Mouse (Mus musculus): Measurements from ENCODE around the gene Krt75.
"Not testable (repeated sequence)": the region's sequence is repeated elsewhere in the genome, so short reads cannot be mapped to it uniquely, and the experiment has no call there.

Gene Krt75

GRCm38 (mm10) chr15:101573796-101574345, at the start of gene Krt75:
Gene Krt75, minus strand, starts transcription at chr15:101573904.
- no peak for DNase-seq

DNA sequence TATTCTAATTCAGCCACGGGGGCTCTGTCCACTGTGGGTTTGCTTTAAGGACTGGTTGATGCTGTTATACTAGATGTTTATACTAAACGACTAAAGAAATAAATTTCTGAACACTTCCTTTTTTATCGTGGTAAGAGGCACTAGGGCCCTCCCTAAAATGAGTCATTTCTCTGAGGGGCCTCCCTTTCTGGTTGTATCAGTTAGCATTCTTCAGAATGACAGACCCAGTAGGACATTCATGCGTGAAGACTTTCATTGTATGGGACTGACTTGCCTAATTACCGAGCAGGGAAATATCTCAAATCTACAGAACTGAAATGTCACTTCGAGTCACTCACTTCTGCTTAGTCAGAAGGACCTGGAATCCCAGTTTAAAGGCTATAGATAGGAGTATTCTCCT, 25.4 kb upstream of the Krt75 start:
- no peak for DNase-seq

DNA sequence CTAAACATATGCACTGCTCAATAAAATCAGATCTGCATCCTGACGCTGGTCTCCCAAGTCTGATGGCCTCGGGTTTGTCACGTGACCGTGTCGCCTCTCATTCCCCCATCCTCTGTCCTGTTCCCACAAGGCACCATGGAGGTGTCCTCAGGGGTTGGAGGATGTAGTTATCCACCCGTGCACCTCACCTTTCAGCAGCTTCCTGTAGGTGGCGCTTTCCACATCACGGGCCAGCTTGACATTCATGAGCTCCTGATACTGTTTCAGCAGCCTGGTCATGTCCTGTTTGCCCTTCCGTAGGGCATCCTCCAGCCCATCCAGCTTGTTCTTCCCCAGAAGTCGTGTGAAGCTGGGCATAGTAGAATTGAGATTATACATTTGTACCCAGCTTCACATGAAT, 14.5 kb upstream of the Krt75 start:
- no peak for DNase-seq

GRCm38 (mm10) chr15:101584456-101584855, 10.8 kb upstream of the Krt75 start:
- no peak for DNase-seq

GRCm38 (mm10) chr15:101583211-101583965, 9.7 kb upstream of the Krt75 start:
- DNase-seq = no peak

DNA sequence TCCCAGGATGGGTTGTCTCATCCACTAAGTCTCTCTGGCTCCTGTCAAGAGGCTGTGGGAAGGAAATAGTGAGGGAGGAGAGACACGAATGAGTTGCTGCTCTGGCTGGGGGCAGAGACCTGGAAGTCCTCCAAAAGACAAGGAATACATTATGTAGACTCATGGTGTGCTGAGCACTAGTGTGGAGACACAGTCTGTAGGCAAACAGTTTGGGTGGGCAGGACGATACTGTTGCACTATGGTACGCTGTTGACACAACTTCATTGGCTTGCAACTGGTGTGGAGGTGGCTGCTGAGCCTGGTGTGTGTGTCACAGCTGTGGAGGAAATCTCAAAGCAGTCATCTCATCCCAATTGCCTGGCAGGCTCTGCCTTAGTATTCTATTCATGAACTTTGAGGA, 8.0 kb upstream of the Krt75 start:
- DNase-seq = no peak

DNA sequence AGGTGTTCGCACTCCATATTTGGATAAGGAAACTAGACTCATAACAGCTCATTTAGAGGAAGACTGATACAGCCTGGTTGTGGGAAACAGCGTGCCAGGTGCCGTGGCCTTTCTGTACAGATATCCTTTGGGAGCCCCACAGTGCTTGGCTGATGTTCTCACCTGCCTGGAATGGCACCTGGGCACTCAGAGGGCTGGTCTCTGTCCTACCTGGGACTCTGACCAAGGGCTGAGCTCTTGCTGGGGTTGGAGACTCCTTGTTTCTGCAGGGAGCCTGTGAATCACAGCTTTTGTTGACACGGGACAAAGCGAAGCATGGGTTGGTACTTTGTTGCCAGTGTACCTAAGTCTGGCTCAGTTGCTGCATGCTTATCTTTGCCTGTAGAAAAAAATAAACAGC, 1.8 kb upstream of the Krt75 start:
- no peak for DNase-seq

DNA sequence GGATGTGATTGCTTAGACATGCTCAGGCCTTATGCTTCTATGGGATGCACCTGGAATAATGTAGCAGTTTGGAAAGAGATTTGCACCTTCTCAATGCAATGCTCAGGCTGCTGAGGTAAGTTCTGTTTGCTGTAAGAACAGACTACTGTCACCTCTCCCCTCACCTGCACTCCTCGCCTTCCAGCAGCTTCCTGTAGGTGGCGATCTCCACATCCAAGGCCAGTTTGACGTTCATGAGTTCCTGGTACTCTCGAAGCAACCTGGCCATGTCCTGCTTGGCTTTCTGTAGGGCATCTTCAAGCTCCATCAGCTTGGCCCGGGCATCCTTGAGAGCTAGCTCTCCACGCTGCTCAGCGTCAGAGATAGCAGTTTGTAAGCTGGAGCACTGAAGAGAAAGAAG, 5.9 kb downstream of the Krt75 start:
- no peak for DNase-seq

GRCm38 (mm10) chr15:101562850-101563249, 10.9 kb downstream of the Krt75 start, which contains the start of gene Krt90:
Gene Krt90, minus strand, starts transcription at chr15:101562950.
- no peak for DNase-seq

GRCm38 (mm10) chr15:101558034-101558646, 15.6 kb downstream of the Krt75 start:
- DNase-seq = no peak

DNA sequence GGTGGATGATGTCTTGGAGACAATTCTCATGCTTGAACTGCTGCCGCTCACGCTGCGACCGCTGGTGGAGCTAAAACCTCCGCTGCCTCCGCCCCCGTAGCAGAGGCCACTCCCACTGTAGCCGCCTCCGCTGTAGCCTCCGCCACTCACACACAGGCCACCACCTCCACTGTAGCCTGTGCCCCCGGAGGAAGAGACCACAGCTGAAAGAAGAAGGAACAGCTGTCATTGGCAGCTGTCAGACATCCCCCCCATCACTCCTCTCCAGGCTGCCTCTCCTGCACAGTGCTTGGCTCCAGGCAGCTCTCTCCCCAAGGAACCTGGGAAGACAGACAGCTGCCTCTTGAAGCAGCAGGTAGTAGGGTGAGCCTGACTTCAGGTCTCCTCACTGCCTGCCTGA, 20.5 kb downstream of the Krt75 start:
- DNase-seq = no peak

GRCm38 (mm10) chr15:101552188-101552587, 21.5 kb downstream of the Krt75 start:
- no peak for DNase-seq

DNA sequence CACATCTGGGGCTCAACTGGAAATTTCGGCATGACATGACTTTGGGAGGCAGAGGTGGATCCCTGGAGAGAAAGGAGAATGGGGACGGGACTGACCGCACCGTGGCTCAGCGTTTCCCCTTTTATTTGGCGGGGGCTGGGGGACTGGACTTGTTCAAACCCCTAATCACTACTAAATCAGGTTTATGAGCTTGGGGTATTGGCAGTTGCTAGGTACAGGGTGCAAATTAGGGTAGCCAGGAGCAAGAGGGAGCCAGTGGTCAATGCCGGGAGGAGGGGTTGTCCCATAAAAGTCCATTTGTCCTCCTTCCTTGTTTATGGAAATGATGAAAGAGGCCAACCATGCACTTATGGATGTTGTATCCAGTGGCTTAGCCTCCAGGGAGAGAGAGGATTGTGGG, 23.1 kb downstream of the Krt75 start, which contains the start of gene Krt82:
TSS of gene Krt82 (minus strand) at position 101 of the 400 bp plus-strand sequence.
- DNase-seq = no peak

DNA sequence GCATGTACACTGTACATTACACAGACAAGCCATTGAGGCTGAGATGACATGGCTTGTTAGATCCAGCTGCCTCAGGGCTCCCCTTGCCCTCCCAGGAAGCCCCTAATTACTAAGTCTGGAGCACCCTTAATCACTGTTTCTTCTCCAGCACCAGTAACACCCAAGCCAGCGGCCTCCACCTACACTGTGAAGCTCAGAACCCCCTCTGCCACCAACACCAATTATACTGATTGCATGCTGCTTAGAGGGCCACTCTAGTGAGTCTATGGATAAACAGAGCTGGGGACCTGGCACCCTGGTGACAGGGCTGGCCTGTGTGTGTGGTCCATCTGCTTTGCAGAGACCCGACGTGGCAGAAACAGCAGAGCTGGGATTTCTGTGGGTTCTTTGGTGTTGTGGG, 29.2 kb downstream of the Krt75 start:
- DNase-seq = no peak

- DNase-seq = no peak
Measured at GRCm38 (mm10) chr15:101542543-101542942, 31.2 kb downstream of the Krt75 start.

DNA sequence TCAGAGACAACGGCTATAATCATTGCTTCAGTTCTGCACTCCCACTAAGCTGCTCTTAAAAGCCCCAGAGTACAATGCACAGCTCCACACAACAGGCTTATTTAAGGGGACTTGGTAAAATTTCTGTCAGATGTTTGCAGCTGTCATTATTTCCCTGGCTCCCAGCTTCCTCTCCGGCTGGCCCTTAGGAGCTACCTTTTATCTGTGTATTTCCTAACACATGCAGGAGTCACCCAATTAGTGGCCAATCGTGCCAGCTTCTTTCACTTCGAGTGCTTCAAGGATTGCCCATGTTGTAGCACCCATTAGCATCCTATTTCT, 35.2 kb downstream of the Krt75 start:
- no peak for DNase-seq

- DNase-seq = no peak
Measured at GRCm38 (mm10) chr15:101537864-101538579, 35.7 kb downstream of the Krt75 start.

DNA sequence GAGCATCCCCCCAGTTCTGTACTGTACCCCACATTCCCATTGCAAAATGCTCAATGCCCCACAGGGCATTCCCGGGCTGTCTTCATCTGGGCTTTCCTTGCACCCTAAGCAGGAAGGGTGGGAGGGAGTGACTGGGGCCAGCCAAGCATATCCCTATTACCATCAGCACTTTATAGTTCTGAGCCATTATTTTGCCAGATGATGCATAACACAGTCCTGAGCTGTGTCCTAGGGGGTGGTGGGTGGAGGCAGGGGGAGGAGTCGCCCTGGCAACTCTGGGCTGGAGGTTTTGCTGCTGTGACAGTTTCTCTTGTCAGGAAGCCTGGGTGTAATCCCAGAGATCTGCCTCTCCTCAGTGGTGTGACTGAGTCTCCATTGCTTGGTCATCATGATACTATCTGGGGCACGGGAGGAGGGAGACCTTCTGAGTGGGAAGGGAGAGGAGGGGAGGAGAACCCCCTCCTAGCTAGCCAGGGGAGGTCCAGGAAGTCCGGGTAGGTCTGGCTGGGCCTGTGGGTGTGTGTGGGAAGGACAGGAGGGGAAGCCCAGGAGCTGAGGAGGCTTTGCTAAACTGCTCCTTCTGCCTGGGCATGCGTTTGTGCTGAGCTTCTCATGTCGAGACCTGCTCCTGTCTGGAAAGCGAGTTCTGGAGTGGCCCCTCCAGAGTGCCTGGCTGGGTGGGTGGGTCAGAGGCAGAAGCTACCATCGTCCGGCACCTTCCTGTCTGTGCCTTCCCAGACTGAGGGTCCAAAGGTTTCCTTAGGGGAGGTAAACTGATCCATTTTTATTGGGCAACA, 37.5 kb downstream of the Krt75 start:
- DNase-seq = no peak

DNA sequence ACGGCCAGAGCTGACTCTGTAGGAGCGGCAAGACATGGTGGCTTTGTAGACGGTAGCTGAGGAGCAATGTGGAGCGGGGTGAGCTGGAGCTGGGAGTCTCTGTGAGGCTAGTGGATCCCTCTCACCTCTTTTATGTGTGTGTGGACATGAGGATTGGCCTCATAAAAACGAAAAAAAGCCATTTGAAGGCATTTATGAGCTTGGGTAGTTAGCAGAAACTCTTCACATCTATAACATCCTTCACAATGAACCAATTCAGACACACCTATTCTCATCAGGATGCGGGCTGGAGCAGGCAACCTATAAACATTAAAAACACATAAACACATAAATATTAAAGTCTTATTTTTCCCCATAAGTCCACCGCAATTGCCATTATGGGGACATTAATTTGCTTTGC, 41.0 kb downstream of the Krt75 start, which contains the start of gene Krt84:
TSS of gene Krt84 (minus strand) at position 101 of the 400 bp plus-strand sequence.
- DNase-seq = no peak

DNA sequence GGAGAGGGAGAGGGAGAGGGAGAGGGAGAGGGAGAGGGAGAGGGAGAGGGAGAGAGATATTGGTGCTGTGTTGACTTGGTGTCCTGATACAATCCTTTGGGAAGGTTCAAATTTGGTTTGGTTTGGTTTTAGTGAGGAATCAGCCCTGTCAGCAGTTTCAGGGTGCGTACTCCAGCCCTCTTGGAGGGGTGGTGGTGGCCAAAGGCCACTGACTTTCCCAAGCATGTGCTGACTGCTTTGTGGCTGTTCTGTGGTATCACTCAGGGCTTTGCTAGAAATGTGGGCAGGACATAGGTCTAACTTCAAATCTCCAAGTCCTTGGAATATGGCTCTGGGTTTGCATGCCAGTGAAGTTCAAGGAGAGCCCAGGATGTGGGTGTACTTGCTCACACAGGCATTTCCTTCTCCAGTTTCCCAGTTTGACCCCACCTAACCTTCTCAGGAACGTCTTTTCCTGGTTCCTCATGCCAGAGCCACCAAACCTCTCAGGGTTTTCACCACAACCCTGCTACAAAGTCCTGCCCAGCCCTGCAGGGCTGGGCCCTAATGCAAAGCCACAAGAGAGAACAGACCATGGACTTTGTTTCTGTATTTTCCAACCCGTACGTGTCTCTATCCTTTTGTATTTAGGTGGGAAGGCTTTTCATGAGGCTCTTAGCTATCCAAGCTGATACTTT, 51.0 kb downstream of the Krt75 start:
- no peak for DNase-seq

- peak; percentile 54 for DNase-seq
Measured at GRCm38 (mm10) chr15:101519792-101520191, 53.9 kb downstream of the Krt75 start.

- not testable (repeated sequence) for DNase-seq
Measured at GRCm38 (mm10) chr15:101517161-101517560, 56.5 kb downstream of the Krt75 start, which contains the start of gene Gm49425. Gene Gm49425, minus strand, starts transcription at chr15:101517261.

Measured in right cerebral cortex, postnatal 25 days (tissue).